Mouse (Mus musculus) stomach, embryonic 14.5 days (tissue): ENCODE measurements around the gene Hsdl1. TPM values are rescaled to one million over a fixed set of nuclear protein-coding genes. Genes with fewer than 3 reads are reported as not detected.

Experiments
- ATAC-seq: fragments of 200-750 bp; cut with Nextera tagmentation; 2 replicates; pipeline ENCODE4 v1.8.0; 2017; ENCODE audit warnings: low read depth, moderate TSS enrichment; ENCODE audit not compliant: insufficient number of reproducible peaks, insufficient read depth, low FRiP score
- H3K27ac ChIP-seq: fragments of 300-500 bp; sonication (generic); 2 replicates; pipeline ENCODE4 v1.5.1; 2014; ENCODE audit warnings: mild to moderate bottlenecking, low read length, moderate library complexity, mixed read lengths
- H3K27me3 ChIP-seq: fragments of 300-500 bp; sonication (generic); 2 replicates; pipeline ENCODE4 v1.6.1; 2014; ENCODE audit warnings: low read length, control low read depth, mixed read lengths; ENCODE audit not compliant: control insufficient read depth, insufficient read depth
- H3K36me3 ChIP-seq: fragments of 300-500 bp; sonication (generic); 2 replicates; pipeline ENCODE4 v1.6.1; 2014; ENCODE audit warnings: mild to moderate bottlenecking, control low read depth, low read length, moderate library complexity, mixed read lengths; ENCODE audit not compliant: control insufficient read depth, insufficient read depth
- H3K4me1 ChIP-seq: fragments of 300-500 bp; sonication (generic); 2 replicates; pipeline ENCODE4 v1.6.1; 2014; ENCODE audit warnings: low read length, control low read depth, mixed read lengths; ENCODE audit not compliant: control insufficient read depth, insufficient read depth
- H3K4me2 ChIP-seq: fragments of 300-500 bp; sonication (generic); replicated peaks from 2 replicates; pipeline ENCODE4 v1.6.1; 2014; ENCODE audit warnings: low read depth, low read length, control low read depth
- H3K4me3 ChIP-seq: fragments of 300-500 bp; sonication (generic); 2 replicates; pipeline ENCODE4 v1.5.1; 2014; ENCODE audit warnings: low read depth, low read length, control low read depth
- H3K9ac ChIP-seq: fragments of 300-500 bp; sonication (generic); replicated peaks from 2 replicates; pipeline ENCODE4 v1.6.1; 2014; ENCODE audit warnings: low read depth, mild to moderate bottlenecking, control low read depth, low read length, moderate library complexity, mixed read lengths
- H3K9me3 ChIP-seq: fragments of 300-500 bp; sonication (generic); 2 replicates; pipeline ENCODE4 v1.6.1; 2016; ENCODE audit warnings: low read depth, low read length, control low read depth; ENCODE audit not compliant: control insufficient read depth
- WGBS: fragments of 180-500 bp; shearing (Covaris S2); extraction: QIAGEN DNeasy Blood & Tissue Kit; methylation state at CpG from one replicate; pipeline ENCODE4 v1.1.7; 2014; 5-methylcytosine and 5-hydroxymethylcytosine counted together
- polyA plus RNA-seq: library from polyadenylated mRNA; unstranded; fragments of >200 nt; fragmentation: Nextera tagmentation; extraction: Ambion mirVana; gene quantifications from 2 replicates; pipeline ENCODE4 v1.2.1, GENCODE M21; 2014

Gene Hsdl1
- polyA plus RNA-seq, 1 experiment from 2014 or later = 37.3 TPM

GRCm38 (mm10) chr8:119591456-119591855, 16.5 kb upstream of the Hsdl1 start:
- no peak overlapping the region for H3K4me2 ChIP-seq
- H3K4me1 ChIP-seq = no peaks in the 10 kb centered on the region
- no peak overlapping the region for H3K9ac ChIP-seq
- H3K27ac ChIP-seq = no peak overlapping the region
- no peaks in the 10 kb centered on the region for H3K9me3 ChIP-seq
- H3K4me3 ChIP-seq = no peak overlapping the region
- no peaks in the 10 kb centered on the region for H3K36me3 ChIP-seq
- H3K27me3 ChIP-seq = no peaks in the 10 kb centered on the region
- 88% methylated on average over 7 of the region's 7 CpGs for WGBS
- no peak for ATAC-seq

- 74% methylated on average over 14 of the region's 14 CpGs for WGBS
- no peaks in the 10 kb centered on the region for H3K4me1 ChIP-seq
- no peak overlapping the region for H3K4me2 ChIP-seq
- no peak overlapping the region for H3K9ac ChIP-seq
- H3K9me3 ChIP-seq = no peaks in the 10 kb centered on the region
- no peaks in the 10 kb centered on the region for H3K36me3 ChIP-seq
- H3K27me3 ChIP-seq = no peaks in the 10 kb centered on the region
- no peak overlapping the region for H3K4me3 ChIP-seq
- ATAC-seq = no peak
- no peak overlapping the region for H3K27ac ChIP-seq
Measured at GRCm38 (mm10) chr8:119590348-119590747, 15.4 kb upstream of the Hsdl1 start.

- H3K9ac ChIP-seq = no peak overlapping the region
- H3K27me3 ChIP-seq = no peaks in the 10 kb centered on the region
- H3K9me3 ChIP-seq = no peaks in the 10 kb centered on the region
- no peaks in the 10 kb centered on the region for H3K4me1 ChIP-seq
- 27% methylated on average over 10 of the region's 10 CpGs for WGBS
- no peak overlapping the region for H3K4me3 ChIP-seq
- no peak for ATAC-seq
- no peak overlapping the region for H3K27ac ChIP-seq
- H3K4me2 ChIP-seq = no peak overlapping the region
- H3K36me3 ChIP-seq = no peaks in the 10 kb centered on the region
Measured at GRCm38 (mm10) chr8:119588844-119589243, 13.9 kb upstream of the Hsdl1 start.

GRCm38 (mm10) chr8:119588321-119588720, 13.3 kb upstream of the Hsdl1 start:
- Histone ChIP-seq H3K9me3 (no peaks in the 10 kb centered on the region), H3K27ac (no peak overlapping the region), H3K4me1 (no peaks in the 10 kb centered on the region), H3K4me3 (no peak overlapping the region), H3K27me3 (no peaks in the 10 kb centered on the region), H3K4me2 (no peak overlapping the region), H3K36me3 (no peaks in the 10 kb centered on the region), H3K9ac (no peak overlapping the region)
- WGBS = 63% methylated on average over 4 of the region's 4 CpGs
- no peak for ATAC-seq

- H3K27ac ChIP-seq = no peak overlapping the region
- WGBS = 13% methylated on average over 23 of the region's 24 CpGs
- no peaks in the 10 kb centered on the region for H3K36me3 ChIP-seq
- H3K27me3 ChIP-seq = no peaks in the 10 kb centered on the region
- H3K9me3 ChIP-seq = no peaks in the 10 kb centered on the region
- peak overlapping the region; percentile 50 for H3K4me2 ChIP-seq
- ATAC-seq = peak; percentile 49; the same call in 1 of the 2 replicates
- H3K4me3 ChIP-seq = peak overlapping the region; percentile 15
- H3K9ac ChIP-seq = no peak overlapping the region
- H3K4me1 ChIP-seq = no peaks in the 10 kb centered on the region
Measured at GRCm38 (mm10) chr8:119585901-119586300, 10.9 kb upstream of the Hsdl1 start.

GRCm38 (mm10) chr8:119580441-119581161, 5.6 kb upstream of the Hsdl1 start:
- no peak for ATAC-seq

GRCm38 (mm10) chr8:119579096-119579495, 4.1 kb upstream of the Hsdl1 start:
- WGBS = 28% methylated on average over 13 of the region's 13 CpGs
- H3K4me1 ChIP-seq = peaks cover 2% of the 10 kb centered on the region; the same call in 1 of the 2 replicates
- no peak overlapping the region for H3K4me3 ChIP-seq
- no peak overlapping the region for H3K27ac ChIP-seq
- H3K27me3 ChIP-seq = no peaks in the 10 kb centered on the region
- H3K9ac ChIP-seq = no peak overlapping the region
- H3K36me3 ChIP-seq = no peaks in the 10 kb centered on the region
- H3K9me3 ChIP-seq = no peaks in the 10 kb centered on the region
- no peak overlapping the region for H3K4me2 ChIP-seq
- ATAC-seq = no peak

More at GRCm38 (mm10) chr8:119580441-119581161, 5.6 kb upstream of the Hsdl1 start:
- Histone ChIP-seq H3K27me3 (no peaks in the 10 kb centered on the region), H3K4me3 (no peak overlapping the region), H3K4me1 (no peaks in the 10 kb centered on the region), H3K36me3 (no peaks in the 10 kb centered on the region), H3K27ac (no peak overlapping the region), H3K9me3 (no peaks in the 10 kb centered on the region), H3K4me2 (no peak overlapping the region), H3K9ac (no peak overlapping the region)
- WGBS = 67% methylated on average over 5 of the region's 5 CpGs

- Histone ChIP-seq H3K4me1 (peaks cover 2% of the 10 kb centered on the region; the same call in 1 of the 2 replicates), H3K27me3 (no peaks in the 10 kb centered on the region), H3K27ac (no peak overlapping the region), H3K9ac (peak overlapping the region; percentile 48), H3K36me3 (no peaks in the 10 kb centered on the region), H3K9me3 (no peaks in the 10 kb centered on the region), H3K4me2 (peak overlapping the region; percentile 99), H3K4me3 (peak overlapping the region; percentile 77)
- WGBS = 3% methylated on average over 16 of the region's 16 CpGs
- ATAC-seq = no peak
Measured at GRCm38 (mm10) chr8:119575366-119575726, 363 bp upstream of the Hsdl1 start.

GRCm38 (mm10) chr8:119572411-119572810, 2.6 kb downstream of the Hsdl1 start:
- no peaks in the 10 kb centered on the region for H3K9me3 ChIP-seq
- H3K9ac ChIP-seq = no peak overlapping the region
- no peak overlapping the region for H3K27ac ChIP-seq
- no peak for ATAC-seq
- H3K36me3 ChIP-seq = no peaks in the 10 kb centered on the region
- no peaks in the 10 kb centered on the region for H3K27me3 ChIP-seq
- 68% methylated on average over 4 of the region's 4 CpGs for WGBS
- H3K4me1 ChIP-seq = peaks cover 2% of the 10 kb centered on the region; the same call in 1 of the 2 replicates
- no peak overlapping the region for H3K4me3 ChIP-seq
- H3K4me2 ChIP-seq = no peak overlapping the region
